Mouse (Mus musculus) testis, adult 2 months (tissue): Measurements from ENCODE around the gene Magi1. TPM values are rescaled to one million over a fixed set of nuclear protein-coding genes. Genes with fewer than 3 reads are reported as not detected.

Experiments used
- H3K27ac ChIP-seq: fragments of 200-500 bp; 2 replicates; pipeline ENCODE4 v1.5.1; 2012; ENCODE audit warnings: low read depth, low read length; ENCODE audit not compliant: control insufficient read depth, insufficient read depth
- H3K27me3 ChIP-seq: fragments of 200-500 bp; 2 replicates; pipeline ENCODE4 v1.6.1; 2012; ENCODE audit warnings: mild to moderate bottlenecking, low read length, moderate library complexity; ENCODE audit not compliant: control insufficient read depth, insufficient read depth
- H3K36me3 ChIP-seq: fragments of 200-500 bp; 2 replicates; pipeline ENCODE4 v1.6.1; 2012; ENCODE audit warnings: mild to moderate bottlenecking, low read length; ENCODE audit not compliant: control insufficient read depth, insufficient read depth
- H3K4me1 ChIP-seq: fragments of 200-500 bp; 2 replicates; pipeline ENCODE4 v1.6.1; 2012; ENCODE audit warnings: low read length; ENCODE audit not compliant: control insufficient read depth, insufficient read depth
- H3K4me3 ChIP-seq: fragments of 200-500 bp; 2 replicates; pipeline ENCODE4 v1.5.1; 2012; ENCODE audit warnings: low read depth, mild to moderate bottlenecking, low read length, moderate library complexity, mixed read lengths; ENCODE audit not compliant: control insufficient read depth
- CTCF ChIP-seq: fragments of 200-500 bp; IDR thresholded peaks from 2 replicates; pipeline ENCODE4 v1.5.1; 2012; ENCODE audit warnings: low read depth, mild to moderate bottlenecking, inconsistent platforms, low read length, moderate library complexity; ENCODE audit not compliant: control insufficient read depth, insufficient read depth, insufficient replicate concordance
- POLR2A ChIP-seq: fragments of 200-500 bp; IDR thresholded peaks from 2 replicates; pipeline ENCODE4 v1.6.1; 2012; ENCODE audit warnings: low read depth, mild to moderate bottlenecking, inconsistent platforms, low read length, moderate library complexity; ENCODE audit not compliant: control insufficient read depth
- polyA plus RNA-seq: library from polyadenylated mRNA; depleted of rRNA; stranded (reverse); fragments of >200 nt; gene quantifications from 2 replicates; pipeline ENCODE4 v1.2.3, GENCODE M21; 2012

The Magi1 gene
- polyA plus RNA-seq, 1 experiment = 11.1 TPM

- H3K4me3 ChIP-seq = no peak overlapping the region
- no peak overlapping the region for H3K27ac ChIP-seq
- H3K4me1 ChIP-seq = no peaks in the 10 kb centered on the region
- TF ChIP-seq CTCF (no peak), POLR2A (no peak)
- H3K27me3 ChIP-seq = no peaks in the 10 kb centered on the region
- no peaks in the 10 kb centered on the region for H3K36me3 ChIP-seq
Measured at GRCm38 (mm10) chr6:94045180-94045579, 238.5 kb downstream of the Magi1 start.

DNA sequence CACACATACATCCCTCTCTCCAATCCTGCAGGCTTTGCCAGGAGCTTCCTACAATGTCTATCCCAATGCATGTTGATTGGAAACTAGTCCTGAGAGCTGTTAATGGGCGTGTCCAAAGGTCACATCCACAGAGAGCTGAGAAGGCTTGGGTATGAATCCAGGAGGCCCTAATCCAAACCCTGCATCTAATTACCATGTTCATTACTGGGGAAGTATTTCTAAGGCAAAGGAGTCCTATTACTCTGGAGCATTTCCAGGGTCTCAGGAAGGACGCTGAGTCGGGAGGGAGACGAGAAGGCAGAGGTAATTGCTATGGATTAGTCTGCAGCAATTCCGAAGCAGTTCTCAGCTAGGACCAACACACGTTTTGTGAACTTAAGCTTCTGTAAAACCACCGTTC is 240.3 kb downstream of the Magi1 start:
- no peaks in the 10 kb centered on the region for H3K27me3 ChIP-seq
- TF ChIP-seq POLR2A (no peak), CTCF (no peak)
- H3K4me1 ChIP-seq = no peaks in the 10 kb centered on the region
- no peak overlapping the region for H3K4me3 ChIP-seq
- H3K27ac ChIP-seq = no peak overlapping the region
- no peaks in the 10 kb centered on the region for H3K36me3 ChIP-seq

GRCm38 (mm10) chr6:94040093-94040492 is 243.6 kb downstream of the Magi1 start:
- Histone ChIP-seq H3K36me3 (no peaks in the 10 kb centered on the region), H3K4me1 (no peaks in the 10 kb centered on the region), H3K27me3 (no peaks in the 10 kb centered on the region), H3K4me3 (no peak overlapping the region), H3K27ac (no peak overlapping the region)
- TF ChIP-seq POLR2A (no peak), CTCF (no peak)

DNA sequence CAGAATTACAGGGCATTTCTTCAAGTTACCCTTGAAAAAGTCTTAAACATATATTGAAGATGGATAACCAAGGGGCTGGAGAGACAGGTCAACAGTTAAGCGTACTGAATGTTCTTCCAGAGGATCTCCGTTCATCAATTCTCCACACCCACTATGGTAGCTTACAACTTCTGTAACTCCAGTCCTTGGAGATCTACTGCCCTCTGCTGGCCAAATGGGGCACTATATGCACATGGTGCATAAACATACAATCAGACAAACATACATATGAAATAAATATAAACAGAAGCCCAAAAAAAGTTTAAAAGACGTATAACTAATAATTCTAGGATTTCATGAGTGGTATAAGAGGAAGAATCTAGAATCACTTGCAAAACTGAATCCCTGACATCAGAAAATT is 244.8 kb downstream of the Magi1 start:
- H3K27me3 ChIP-seq = no peaks in the 10 kb centered on the region
- no peaks in the 10 kb centered on the region for H3K36me3 ChIP-seq
- H3K27ac ChIP-seq = no peak overlapping the region
- H3K4me3 ChIP-seq = no peak overlapping the region
- TF ChIP-seq CTCF = no peak
- TF ChIP-seq POLR2A = no peak
- no peaks in the 10 kb centered on the region for H3K4me1 ChIP-seq

DNA sequence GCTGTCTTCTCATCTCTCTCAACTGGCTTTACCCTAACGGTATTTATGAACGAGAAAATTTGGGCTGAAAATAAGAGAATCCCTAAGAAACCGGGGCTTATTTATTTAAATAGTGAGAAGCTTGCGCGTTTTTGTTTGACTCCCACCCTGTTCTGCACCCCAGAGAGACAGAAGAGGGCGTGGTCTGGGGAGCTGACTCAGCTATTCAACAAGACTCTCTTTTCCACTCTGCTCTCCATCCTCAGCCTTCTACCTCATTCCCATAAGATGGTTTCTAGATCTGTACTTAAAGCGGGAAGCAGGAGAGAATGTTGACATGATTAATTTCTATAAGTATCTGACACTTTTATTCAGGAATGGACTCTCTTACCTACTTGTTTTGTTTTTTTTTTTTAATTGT is 247.2 kb downstream of the Magi1 start:
- TF ChIP-seq POLR2A = no peak
- Histone ChIP-seq H3K36me3 (no peaks in the 10 kb centered on the region), H3K4me3 (no peak overlapping the region), H3K4me1 (no peaks in the 10 kb centered on the region), H3K27ac (no peak overlapping the region), H3K27me3 (no peaks in the 10 kb centered on the region)

DNA sequence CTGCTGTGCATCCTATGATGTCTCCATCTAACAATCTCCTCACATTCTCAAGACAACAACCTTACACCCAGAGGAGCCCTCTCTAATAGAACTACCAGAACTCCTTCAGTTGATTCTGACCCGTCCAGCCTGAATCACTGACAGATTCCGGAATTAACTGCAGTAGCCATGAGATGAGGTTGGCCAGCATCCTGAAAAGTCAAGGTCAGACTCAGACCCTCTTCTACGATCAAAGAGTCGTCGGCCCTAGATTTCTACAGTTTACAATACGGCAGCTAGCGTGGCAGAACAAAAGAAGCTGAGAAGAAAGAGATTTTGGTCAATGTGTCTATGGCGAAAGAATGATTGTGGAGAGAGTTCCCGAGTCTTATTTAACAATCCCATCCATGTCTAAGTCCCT is 257.4 kb downstream of the Magi1 start:
- no peak for TF ChIP-seq CTCF
- TF ChIP-seq POLR2A = no peak
- no peaks in the 10 kb centered on the region for H3K27me3 ChIP-seq
- H3K27ac ChIP-seq = no peak overlapping the region
- H3K36me3 ChIP-seq = no peaks in the 10 kb centered on the region
- no peaks in the 10 kb centered on the region for H3K4me1 ChIP-seq
- H3K4me3 ChIP-seq = no peak overlapping the region

- TF ChIP-seq CTCF (no peak), POLR2A (no peak)
- no peaks in the 10 kb centered on the region for H3K27me3 ChIP-seq
- no peaks in the 10 kb centered on the region for H3K36me3 ChIP-seq
- H3K4me3 ChIP-seq = no peak overlapping the region
- no peaks in the 10 kb centered on the region for H3K4me1 ChIP-seq
- no peak overlapping the region for H3K27ac ChIP-seq
Measured at GRCm38 (mm10) chr6:94022437-94022836, 261.3 kb downstream of the Magi1 start.
